Mouse (Mus musculus): ENCODE measurements at regions not wholly inside any gene's neighbourhood (a gene's known extent, or its start where the extent isn't known, plus 50 kb on each side); places are given as distances from the start of the nearest gene placed in this dataset.
A peak's percentile ranks its signal among the peaks of the same experiment; 100 is the strongest.

DNA sequence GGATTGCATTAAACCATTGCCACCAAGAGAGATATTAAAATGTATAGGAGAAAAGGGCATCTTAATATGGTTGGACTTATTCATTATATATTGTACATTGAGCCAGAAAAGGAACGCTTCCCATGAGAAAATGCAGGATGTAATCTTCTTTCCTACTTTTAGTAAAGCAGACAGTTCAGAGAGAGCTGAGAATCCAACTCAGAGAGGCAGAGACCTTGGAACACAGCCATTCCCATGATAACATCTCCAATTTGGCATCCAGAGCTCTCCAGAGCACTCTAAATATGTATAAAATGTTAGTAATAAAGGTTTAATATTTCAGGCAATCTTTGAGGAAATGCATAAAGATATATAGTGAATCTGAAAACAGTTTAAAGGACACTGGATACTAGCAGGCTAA is 199.3 kb upstream of the Asb5 start:
- DNase-seq (ENCODE audit: low spot score) = peak; percentile 6

DNA sequence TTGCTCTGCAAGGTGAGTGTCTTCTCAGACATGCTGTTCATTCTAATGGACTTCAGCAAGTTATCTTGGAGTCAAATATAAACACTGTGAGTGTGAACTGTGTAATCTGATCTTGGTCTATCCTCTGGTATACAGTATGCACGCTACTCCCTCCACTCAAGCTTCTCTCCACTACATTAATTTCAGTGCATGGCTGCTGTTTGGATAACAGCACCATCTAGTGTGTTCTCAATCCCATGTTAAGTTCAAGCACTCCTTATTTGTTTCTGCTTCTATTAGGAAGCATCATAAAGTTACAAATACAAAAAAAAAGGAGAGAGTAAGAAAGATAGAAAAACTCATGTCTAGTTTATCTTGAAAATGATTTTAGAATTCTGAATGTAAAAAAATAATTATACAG is 197.5 kb upstream of the Asb5 start:
- DNase-seq (ENCODE audit: low spot score) = no peak

DNA sequence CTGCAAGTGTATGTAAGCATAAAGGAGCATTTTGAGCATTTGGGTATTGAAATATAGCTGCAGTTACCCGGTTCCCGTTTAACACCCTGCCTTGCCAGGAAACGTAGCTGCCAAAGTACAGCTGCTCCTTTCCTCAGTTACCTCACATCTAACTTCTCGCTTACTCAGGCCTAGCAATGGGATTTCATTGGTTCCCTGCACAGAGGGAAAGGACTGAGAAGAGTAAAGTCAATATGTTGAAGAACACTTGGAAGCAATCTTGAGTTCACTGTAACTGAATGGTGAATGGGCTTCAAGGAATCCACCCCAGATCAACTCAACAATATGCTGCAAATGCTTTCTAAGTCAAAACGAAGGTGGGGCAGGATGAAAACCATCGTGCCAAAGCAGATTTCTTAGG is 178.3 kb upstream of the Asb5 start:
- DNase-seq (ENCODE audit: low spot score) = no peak

DNA sequence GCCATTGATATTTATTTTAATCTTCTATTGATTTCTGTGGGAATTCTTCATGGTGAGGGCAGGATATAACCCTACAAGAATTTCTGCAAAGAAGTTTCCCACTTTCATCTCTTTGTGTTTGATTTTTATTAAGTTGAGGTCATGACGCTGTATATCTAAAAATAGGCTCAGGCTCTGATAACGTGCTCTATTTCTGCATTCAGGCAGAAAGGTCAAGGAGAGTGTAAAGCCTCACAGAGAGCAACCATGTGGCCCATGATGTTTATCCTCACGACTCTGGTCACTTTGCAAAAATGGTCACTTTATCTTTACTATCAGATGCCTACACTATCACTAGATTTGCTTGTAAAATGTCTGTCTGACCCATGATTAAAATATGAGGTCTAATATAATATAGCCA is 167.7 kb upstream of the Asb5 start:
- DNase-seq (ENCODE audit: low spot score) = no peak

DNA sequence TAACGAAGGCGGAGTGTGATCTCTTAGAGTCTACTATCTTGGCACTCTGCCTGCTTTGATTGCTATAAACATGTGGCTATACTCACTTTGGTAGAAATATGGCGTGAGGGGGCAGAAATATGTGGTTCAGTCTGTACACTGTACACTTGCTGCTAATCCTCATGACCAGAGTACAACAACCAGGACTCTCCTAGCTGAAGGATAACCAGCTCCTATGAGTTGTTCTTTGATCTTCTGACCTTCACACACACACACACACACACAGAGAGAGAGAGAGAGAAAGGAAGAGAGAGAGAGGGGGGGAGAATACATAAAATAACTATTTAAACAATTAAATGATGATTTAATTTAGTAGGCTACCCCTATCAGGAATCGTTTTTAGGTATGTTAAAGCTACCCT is 158.9 kb upstream of the Asb5 start:
- DNase-seq (ENCODE audit: low spot score) = no peak

DNA sequence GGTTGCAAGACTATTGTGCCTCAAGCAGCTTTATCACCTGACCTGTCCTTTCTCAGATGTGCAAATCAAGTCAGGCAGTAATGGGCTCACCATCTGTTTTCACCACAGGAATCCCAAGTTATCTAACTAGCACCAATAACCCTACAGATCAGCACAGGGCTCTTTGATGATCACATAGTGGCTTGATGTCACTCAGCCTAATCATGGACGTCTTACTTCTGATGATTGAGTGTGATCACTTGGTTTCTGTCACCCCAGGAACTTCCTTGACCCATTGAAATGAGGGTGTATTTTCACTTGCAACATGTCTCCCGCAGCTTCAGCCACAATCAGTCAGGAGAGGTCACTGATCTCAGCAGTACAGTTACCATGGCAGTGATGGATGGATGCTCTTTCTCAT is 158.3 kb upstream of the Asb5 start:
- no peak for DNase-seq (ENCODE audit: low spot score)

DNA sequence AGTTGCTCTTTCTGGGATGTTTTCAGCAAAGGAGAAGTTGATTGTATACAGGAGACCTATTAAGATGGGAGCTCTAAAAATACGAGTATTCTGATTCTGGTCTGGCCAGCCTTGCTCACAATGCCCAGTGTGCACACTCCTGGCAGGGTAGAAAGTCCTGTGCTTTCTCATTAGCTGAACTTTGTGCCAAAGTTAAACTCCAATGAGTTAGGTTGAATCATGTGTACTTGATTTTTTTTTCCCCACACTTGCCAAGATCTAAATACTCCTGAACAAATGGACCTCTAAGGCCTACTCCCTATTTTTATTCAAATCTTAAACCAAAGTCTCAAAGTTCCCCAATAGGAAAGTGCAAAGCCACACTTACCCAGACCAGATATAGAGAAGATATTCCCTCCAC is 156.5 kb upstream of the Asb5 start:
- DNase-seq (ENCODE audit: low spot score) = no peak

DNA sequence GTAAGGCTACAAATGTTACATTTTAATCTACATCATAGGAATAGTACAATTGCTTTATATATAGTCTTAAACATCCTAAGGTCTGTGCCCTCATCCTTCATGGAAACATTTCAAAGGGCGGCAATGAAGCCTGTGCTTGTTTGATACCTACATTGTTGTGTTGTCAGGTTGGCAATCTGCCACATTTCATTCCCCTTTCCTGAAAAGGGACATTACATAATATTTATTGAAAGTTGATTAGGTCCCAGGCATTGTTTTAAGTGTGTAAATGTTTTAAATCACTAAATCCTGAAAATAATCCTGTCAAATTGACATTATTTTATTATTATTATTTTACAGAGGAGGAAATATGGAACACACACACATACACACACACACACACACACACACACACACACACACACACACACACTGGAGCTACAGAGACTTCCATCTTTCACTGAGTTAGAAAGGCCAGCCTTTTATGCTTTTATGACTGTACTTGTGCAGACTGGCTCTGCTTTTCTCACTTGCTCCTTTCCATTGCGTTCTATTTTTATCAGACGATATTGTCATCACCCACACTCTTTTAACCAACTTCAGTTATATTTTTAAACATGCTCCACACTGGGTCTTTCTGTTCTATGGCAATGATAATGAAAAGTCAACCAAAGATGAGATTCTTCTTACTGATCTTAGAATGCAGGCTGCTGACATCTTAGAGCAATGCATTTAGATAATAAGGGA is 153.8 kb upstream of the Asb5 start:
- no peak for DNase-seq (ENCODE audit: low spot score)

DNA sequence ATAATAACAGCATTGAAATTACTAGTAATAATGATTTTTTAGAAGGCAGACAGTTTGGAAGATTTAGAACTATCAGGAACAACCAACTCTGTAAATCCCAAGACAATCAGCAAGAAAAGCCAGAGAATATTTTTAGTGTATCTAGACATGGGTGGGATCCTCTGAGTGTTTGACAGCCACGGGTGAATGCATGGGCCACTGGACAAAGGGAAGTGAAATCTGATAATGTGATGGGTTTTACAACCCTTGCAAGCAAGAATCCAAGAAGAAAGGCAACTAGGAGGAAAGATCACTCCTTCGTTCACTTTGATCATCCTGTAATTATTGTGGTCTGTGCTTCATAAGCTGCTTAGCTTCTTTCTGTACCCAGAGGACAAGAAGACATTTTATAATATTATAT is 149.2 kb upstream of the Asb5 start:
- no peak for DNase-seq (ENCODE audit: low spot score)

DNA sequence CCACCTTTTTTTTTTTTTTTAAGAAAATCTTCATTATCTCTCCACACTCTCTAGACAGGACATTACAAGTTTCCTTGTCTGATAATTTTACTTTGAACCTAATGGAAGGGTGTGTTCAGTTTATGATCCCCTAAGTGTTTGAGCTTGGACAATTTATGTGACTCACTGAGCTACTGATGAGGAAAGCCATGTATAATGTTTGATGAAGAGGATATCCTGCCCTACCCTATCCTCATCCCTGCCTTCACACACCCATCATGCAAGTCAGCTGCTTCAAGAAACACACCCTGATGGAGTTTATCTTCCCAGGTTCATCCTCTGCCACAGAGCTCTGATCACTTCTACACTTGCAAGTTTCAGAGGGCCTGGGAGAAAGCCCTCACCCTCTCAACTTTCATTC is 136.5 kb upstream of the Asb5 start:
- no peak for DNase-seq (ENCODE audit: low spot score)

DNA sequence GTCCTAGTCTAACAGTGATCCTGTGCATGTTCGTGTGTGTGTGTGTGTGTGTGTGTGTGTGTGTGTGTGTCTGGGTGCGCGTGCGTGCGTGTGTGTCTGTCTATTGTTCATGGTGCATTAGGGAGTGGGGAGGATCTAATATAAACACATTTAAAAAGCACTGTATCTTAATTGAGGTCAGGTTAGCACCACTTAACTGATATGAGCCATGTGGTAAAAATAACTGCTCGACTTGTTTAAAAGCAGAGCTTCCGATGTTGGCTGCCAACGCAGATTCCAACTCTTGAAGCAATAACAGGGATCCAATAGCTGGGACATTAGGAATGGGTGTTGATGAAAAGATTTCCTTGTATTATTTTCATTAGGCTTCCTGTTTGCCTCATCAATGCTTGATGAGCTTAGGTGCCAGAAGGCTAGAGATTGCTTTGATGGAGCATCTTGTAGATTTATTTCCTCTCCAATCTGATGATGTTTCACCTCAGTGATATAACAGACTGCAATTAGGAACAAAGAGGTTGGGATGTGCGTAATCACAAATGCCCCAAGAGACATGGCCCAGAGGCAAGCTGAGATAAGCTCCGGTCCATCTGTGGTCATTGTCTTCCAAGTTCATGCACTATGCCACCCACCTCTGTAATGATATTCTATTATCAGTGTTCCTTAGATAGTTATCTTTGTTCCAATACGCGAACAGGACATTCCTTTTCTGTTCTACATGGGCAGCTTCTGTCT is 135.7 kb upstream of the Asb5 start:
- no peak for DNase-seq (ENCODE audit: low spot score)

DNA sequence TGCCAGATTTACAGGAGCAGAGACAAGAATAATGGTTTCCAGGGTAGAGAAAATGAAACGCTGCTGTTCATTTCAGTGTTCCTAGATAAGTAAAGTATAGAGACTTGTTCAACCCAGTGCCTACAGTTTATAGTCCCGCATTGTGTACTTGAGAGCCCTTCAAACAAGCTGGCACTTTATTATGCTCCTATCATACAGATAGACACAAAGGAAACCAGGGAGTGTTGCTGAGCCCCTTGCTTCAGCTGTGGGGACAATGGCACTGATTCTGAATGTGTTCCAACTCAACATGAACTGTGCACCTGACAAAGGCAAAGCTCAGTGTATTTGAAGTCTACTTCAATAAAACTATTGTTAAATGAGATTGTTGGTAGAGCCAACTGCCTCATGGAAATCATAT is 123.7 kb upstream of the Asb5 start:
- no peak for DNase-seq (ENCODE audit: low spot score)

DNA sequence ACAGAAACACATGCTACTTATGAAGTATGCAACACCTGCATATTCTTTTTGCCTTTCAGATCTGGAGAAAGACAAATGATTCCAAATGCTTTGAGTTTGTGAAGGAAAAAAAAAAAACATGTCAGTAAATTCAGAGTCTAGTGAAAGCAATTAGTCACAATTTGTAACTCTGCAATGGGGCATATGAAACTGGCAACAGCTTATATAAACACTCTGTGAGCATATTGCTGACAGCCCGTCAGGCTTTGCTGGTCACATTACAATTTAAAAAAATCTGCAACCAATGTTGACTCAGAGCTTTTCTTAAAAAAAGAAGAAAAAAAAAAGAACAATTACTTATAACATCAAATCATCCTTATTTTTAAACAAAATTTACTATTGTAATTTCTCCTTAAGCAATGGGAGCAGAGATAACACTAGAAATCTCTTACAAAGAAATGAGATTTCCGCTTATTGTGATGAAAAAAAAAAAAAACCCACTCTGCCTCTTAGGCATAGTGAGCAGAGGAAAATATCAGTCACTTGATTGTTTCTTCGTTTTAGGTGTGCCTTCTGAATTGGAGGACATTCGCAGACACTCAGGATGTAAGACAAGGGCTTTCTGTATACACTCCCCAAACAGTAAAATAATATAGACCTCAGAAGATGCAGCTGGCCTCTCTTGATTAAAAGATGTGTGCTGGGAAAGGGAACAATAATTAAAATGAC is 115.1 kb upstream of the Asb5 start:
- peak; percentile 17 for DNase-seq (ENCODE audit: low spot score)

DNA sequence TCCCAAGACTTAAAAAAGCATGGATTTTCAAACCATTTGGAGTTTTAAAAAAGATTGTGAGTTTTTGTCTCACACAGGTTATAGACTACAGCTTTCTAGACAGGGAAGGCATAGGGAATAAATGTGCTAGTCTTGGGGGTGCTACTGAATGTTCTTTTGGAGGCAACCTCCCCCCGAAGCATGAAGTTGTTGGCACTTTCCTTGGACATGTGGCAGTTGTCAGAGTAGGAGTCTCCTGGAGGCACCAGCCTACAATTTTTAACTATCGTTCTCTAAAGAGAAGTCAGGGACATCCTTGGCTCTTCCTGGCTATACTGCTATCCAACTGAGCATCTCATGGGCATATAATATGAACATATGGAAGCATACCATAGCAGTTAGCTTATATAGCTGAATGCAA is 112.7 kb upstream of the Asb5 start:
- DNase-seq (ENCODE audit: low spot score) = no peak

DNA sequence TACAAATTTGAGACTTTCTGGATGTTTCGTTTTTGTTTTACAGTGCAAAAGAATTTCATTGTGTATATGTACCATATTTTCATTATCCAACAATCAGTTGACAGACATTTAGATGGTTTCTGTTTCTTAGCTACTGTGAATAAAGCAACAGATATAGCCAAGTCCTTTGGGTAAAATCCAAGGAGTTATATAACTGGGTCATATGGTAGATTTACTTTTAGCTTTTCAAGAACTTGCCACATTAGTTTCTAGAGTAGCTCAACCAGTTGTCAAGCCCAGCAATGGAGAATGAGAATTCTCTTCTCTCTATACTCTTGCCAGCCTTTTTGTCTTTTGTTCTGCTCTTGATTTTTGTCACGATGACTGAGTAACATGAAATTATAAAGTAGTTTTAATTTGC is 111.3 kb upstream of the Asb5 start:
- DNase-seq (ENCODE audit: low spot score) = peak; percentile 41

DNA sequence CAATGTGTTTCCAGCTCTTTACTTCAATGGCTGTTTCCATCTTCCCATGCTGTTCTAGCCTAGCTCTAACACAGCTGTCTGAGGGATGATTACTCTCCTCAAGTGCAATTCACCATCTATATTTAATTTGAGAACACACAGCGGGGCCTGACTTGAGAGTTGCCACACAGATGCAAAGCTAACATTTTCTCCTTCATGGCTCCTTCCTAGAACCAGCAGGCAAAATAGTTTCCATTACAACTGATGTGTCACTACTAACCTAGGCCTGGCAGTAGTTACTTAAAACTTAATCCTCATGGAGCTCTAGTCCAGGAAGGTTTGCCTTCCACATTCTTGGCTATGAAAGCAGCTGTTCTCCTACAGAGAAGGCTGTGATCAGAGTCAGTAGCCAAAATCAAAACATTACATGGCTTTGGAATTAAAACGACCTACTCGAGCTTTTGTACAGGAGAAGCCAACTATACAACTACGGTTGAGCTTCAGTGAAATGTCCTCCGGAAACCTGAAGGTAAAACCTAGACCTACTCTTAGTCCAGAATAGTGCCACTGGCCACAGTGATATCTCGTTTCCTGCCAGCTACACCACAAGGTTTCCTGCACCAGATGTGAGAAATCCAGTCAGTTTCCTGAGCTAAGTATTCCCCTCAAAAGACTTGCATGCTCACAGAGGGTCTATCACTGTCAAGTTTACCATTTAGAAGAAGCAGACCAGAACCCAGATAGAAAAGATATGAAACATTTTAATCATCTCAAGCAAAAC is 108.9 kb upstream of the Asb5 start:
- no peak for DNase-seq (ENCODE audit: low spot score)

DNA sequence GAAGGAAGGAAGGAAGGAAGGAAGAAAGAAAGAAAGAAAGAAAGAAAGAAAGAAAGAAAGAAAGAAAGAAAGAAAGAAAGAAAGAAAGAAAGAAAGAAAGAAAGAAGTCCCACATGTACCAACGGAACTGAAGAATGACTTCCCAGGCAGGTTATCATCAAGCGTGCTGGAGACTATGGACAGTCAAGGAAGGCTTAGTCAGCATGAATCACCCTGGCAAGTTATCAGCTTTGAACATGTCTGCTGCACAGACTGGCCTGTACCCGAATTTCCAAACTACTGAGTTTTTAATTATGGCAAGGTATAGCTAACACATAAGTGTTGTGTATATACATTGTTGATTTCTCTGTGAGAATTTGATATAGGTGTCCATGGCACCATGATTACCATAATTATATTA is 104.3 kb upstream of the Asb5 start:
- peak; percentile 13 for DNase-seq (ENCODE audit: low spot score)

DNA sequence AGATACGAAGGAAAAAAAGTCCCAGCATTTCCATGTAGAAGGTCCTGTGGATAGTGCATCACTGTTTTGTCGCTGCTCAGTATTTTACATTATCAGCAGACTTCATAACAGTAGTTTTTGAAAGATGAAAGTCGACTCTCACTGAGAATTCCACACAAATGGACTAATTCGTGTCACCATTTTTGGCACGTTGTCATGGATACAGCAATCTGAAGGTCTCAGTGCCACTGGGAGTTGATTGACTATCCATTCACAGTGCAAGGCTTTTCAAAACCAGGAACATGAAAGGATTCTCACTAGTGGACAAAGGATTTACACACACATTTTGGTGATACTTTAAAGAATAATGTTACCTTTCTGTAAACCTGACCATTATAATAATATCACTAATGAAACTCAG is 93.7 kb upstream of the Asb5 start:
- no peak for DNase-seq (ENCODE audit: low spot score)

DNA sequence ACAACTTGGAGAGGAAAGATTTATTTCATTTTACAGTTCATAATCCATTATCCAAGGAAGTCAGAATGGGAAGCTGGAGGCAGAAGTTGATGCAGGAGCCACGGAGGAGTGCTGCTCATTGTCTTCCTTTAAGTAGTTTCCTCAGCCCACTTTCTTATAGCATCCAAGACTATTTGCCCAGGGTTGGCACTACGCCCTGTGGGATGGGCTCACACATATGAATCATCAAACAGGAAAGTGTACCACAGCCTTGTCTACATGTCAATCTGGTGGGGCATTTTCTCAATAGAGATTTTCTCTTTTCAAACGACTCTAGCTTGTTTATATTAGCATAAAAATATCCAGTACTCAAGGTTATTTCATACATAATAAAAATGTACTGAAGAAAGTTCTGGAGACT is 88.2 kb upstream of the Asb5 start:
- peak; percentile 14 for DNase-seq (ENCODE audit: low spot score)

DNA sequence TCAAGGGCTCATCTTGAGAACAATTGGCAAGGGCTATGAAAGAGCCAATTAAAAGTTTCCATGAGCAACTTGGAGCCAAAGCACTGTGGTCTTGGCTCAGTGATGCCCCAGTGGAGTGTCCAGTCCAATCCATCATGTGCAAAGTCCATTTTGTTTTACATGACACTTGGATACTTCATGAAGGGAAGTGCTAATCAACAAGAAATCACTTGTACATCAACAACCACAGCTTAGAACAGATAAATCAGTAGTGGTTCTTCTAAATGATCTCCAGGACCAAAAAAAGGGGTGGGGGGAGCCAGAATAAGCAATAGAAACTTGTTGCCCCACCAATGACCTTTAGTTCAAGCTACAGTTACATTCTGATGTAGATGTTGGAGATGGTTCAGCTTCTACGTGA is 87.0 kb upstream of the Asb5 start:
- DNase-seq (ENCODE audit: low spot score) = no peak

DNA sequence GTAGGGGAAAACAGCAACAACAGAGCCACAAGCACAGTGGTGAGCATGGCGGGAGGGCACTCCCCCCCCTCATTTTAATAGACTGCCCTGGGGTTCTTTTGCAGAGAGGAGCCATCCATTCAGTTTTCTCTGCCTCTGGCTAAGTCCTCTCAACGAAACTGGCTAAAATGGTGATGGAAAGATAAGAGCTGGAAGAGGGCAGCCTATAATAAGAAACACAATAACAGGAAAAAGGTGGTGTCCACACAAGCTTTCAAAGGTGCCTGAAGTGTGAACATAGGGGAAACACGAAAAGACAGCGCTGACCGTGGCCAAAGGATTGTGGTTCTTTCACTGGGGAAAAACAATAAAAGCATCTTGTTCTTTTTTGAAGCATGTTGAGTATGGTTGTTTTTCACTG is 83.0 kb upstream of the Asb5 start:
- DNase-seq (ENCODE audit: low spot score) = no peak

DNA sequence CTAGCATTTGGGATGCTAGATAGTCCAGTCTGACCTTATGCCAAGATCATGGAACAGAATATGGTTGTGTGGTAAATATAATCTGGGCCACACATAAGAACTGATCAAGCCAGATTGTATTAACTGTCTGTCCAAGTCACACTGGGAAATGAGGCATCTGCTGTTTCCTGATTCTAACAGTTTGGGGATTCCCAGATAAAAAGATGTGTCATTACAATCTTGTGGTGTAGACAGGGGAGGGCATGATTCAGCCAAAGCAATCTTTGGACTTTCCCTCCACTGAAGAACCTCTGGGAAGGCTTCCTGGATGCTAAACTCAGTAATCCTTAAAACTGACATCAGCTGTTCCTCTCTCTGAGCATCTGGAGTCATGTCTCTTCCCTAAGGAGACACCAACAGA is 79.6 kb upstream of the Asb5 start:
- DNase-seq (ENCODE audit: low spot score) = no peak

Measured in adipocyte (in vitro differentiated cells).